Mouse (Mus musculus): Measurements from ENCODE around the gene Gkap1.

Gkap1 gene

DNA sequence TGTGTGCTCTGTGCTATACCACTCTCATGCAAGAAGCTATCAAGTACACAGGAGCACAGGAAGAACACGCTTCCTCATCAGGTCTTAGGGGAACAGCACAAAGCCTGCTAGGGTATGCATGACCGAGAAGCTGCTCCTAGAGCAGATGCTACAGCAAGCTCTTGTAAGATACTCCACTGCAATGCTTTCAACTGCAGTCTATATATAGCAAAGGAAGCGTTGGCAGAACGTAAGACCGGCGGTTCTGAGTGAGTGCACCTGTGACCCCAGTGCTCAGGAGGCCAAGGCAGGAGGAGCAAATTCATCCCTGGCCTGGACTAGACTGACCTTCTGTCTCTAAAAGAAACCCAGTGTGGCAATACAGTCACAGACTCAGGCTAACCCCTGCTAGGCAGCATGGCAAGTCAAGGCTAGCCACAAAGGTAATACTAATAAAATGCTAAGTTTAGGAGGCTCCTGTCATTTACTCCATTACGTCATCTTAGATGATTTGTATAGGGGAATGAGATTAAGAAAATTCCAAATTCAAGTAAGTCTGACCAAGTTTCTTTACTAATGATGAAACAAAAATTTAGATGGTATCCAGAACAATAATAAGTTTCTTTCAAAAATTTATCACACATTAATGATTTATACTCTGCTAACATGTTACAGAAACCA lies 77.4 kb downstream of the Gkap1 start:
- DNase-seq = no peak

DNA sequence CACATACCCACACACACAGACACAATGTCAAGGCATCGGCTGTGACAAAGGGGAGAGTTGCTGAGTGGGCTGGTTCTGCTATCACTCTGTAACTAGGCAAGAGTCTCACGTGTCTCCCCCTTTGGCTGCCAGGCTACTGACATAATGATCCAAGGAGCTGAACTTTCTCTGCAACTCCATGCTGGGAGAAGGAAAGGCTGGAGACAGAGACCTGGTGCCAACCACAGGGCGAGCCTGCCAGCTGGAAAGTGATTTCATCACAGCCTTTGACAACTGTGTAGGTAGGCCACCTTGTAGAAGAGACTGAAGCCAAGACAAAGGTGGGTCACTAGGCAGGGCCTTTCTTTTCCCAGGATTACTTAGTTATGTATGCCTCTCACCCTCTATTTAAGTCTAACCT lies 78.3 kb downstream of the Gkap1 start:
- no peak for DNase-seq

- DNase-seq = no peak
These were observed 80.6 kb downstream of the Gkap1 start for GRCm38 (mm10) chr13:58194908-58195307.

DNA sequence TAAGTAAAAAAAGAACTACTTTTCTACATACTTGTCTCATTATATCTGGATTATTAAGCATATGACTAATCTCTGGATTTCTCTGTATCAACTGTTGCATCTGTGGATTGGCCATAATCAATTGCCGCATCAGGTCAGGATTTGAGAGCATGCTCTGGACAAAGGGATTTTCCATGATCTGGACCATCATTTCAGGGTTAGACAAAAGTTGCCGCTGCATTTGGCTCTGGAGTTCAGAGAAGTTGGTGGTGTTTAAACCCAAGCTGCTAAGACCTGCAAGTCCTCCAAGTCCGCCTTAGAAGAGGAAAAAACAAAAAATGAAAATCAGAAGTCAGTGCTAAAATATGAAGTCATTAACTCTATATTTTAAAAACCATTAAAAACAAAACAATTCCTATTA lies 82.3 kb downstream of the Gkap1 start:
- DNase-seq = no peak

GRCm38 (mm10) chr13:58192146-58192545 lies 83.4 kb downstream of the Gkap1 start:
- no peak for DNase-seq

DNA sequence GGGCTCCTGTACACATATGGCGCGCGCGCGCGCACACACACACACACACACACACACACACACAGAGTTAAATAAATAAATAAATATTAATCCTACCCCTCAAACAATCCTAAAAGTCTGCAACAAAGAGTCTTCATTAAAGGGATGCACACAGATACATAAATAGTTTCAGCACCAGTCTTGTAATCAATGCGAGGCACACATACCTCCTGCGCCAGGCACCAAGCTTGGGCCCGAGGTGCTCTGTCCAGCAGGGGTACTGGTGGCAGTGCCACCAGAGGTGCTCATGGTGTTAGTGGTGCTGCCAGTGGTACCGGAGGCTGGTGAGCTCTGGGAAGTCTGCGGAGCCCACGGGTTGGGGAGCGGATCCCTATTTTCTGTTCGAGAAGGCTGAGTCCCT lies 84.0 kb downstream of the Gkap1 start:
- no peak for DNase-seq

DNA sequence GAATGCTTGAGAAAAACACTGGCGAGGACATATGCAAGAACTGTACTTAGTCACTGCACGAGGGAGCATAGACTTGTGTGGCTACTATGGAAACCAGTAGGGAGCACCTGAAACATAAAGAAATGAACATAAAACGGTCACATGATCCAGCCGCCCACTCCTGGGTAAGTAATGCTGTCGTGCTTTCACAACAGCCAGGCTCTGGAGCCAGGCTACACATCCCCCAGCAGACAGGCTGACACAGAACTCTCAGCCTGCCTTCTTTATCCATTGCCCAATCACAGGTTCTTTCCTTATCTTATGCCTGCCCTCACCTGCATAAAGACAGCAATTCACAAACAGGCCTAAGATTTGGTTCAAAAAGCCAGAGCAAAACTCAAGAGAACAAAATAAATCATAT lies 86.0 kb downstream of the Gkap1 start:
- no peak for DNase-seq

DNA sequence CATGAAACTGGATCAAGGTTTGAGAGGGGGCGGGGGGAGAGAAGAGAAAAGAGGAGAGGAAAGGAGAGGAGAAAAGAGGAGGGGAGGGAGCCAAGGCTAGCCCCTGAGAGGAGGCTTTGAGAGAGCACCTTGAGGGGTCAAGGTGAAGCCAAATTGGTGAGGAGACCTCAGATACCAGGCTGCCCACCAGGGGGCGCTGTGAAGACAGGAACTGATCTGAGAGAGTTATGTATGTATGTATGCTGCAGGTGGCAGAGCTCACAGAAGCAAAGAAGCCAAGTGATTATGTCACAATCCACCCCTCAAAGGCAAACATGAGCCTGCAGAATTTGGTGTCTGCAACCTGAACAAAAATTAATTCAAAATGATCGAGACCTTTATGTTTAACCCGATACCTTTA lies 87.1 kb downstream of the Gkap1 start:
- DNase-seq = peak; percentile 90

- no peak for DNase-seq
These were observed 87.7 kb downstream of the Gkap1 start for GRCm38 (mm10) chr13:58187751-58188150.

GRCm38 (mm10) chr13:58186281-58186680 lies 89.2 kb downstream of the Gkap1 start:
- DNase-seq = no peak

GRCm38 (mm10) chr13:58184111-58184510 lies 91.4 kb downstream of the Gkap1 start:
- DNase-seq = no peak
